ENCODE assay signal across 17 mouse cellular contexts in genomic region chr4:59245776-59246175, GRCm38 (mm10). TPM values are rescaled to one million over a fixed set of nuclear protein-coding genes. Genes with fewer than 3 reads are reported as not detected.
A peak's percentile ranks its signal among the peaks of the same experiment; 100 is the strongest.
DNase-seq lines count a peak whose midpoint lies in the region; ATAC-seq lines count a peak whose summit lies in the region.
"Had no signal": no experiment of that assay in that cellular context is flagged by ENCODE, and none has a peak within 500 bp of the region (broad histone marks: within the 10 kb centered on the region; RNA-seq: fewer than 3 reads in every experiment).

No protein-coding gene starts in this region.

- H3K9me3 ChIP-seq in heart, embryonic 12.5 days (replicated peaks) = no peaks in the 10 kb centered on the region
- H3K9me3 ChIP-seq: hindbrain, embryonic 15.5 days; limb, embryonic 15.5 days had no signal

- H3K4me2 ChIP-seq in heart, embryonic 12.5 days = no peak overlapping the region
- H3K4me2 ChIP-seq: hindbrain, embryonic 15.5 days; limb, embryonic 15.5 days had no signal

- intact Hi-C loops in heart, postnatal 10 days (cut with DNase I) = loop anchor here (2.0 kb wide), 1 partner anchor 95 kb away; no protein-coding TSS in a partner anchor

- H3K27me3 ChIP-seq in heart, embryonic 12.5 days (replicated peaks) = no peaks in the 10 kb centered on the region
- H3K27me3 ChIP-seq: hindbrain, embryonic 15.5 days; limb, embryonic 15.5 days had no signal

- 0 out of 2 replicates have a peak, but pooled peaks have one; percentile 29 for ATAC-seq in heart, embryonic 12.5 days (ENCODE audit: insufficient number of reproducible peaks, low FRiP score)
- ATAC-seq in megakaryocyte progenitor cell, adult 5-6 weeks (replicated peaks; ENCODE audit: poor library complexity) = peak; percentile 5; the same call in 1 of the 2 replicates
- ATAC-seq: forebrain, embryonic 14.5 days had no signal

- no peak overlapping the region for H3K9ac ChIP-seq in heart, embryonic 12.5 days
- H3K9ac ChIP-seq: hindbrain, embryonic 15.5 days; limb, embryonic 15.5 days had no signal

- H3K27ac ChIP-seq in heart, embryonic 12.5 days (ENCODE audit: poor library complexity, severe bottlenecking) = 0 out of 2 replicates have a peak overlapping the region, but pooled peaks have one; percentile 2
- H3K27ac ChIP-seq: hindbrain, embryonic 15.5 days; limb, embryonic 15.5 days had no signal

- no peak for DNase-seq in heart, postnatal 10 days
- peak; percentile 32 for DNase-seq in c-Kit-negative CD71-positive TER-119-positive erythroid progenitor cells, embryonic 14.5 days (ENCODE audit: low read depth, low spot score)
- peak; percentile 59 for DNase-seq in liver
- no peak for DNase-seq in cerebellum, postnatal 14 days
- DNase-seq in cerebellum, adult 9-10 months = no peak
- DNase-seq in frontal cortex, postnatal 25 days (ENCODE audit: low spot score in 2 of 2) = no peak
- DNase-seq: adrenal gland, postnatal 10 days; cerebellum, adult 9-11 months; kidney, adult 18-20 months; kidney, postnatal 14 days; lung, postnatal 10 days; right cerebral cortex, postnatal 25 days had no signal

- 76% methylated on average over 4 of the region's 4 CpGs for WGBS in heart, embryonic 12.5 days

- no peaks in the 10 kb centered on the region for H3K36me3 ChIP-seq in heart, embryonic 12.5 days
- H3K36me3 ChIP-seq: hindbrain, embryonic 15.5 days; limb, embryonic 15.5 days had no signal

- H3K4me3 ChIP-seq in heart, embryonic 12.5 days = no peak overlapping the region
- H3K4me3 ChIP-seq: hindbrain, embryonic 15.5 days; limb, embryonic 15.5 days had no signal

- H3K4me1 ChIP-seq in heart, embryonic 12.5 days (replicated peaks) = 0 out of 2 replicates have a peak, but pooled peaks cover 6% of the 10 kb centered on the region
- H3K4me1 ChIP-seq: hindbrain, embryonic 15.5 days; limb, embryonic 15.5 days had no signal

RNA-seq across cellular contexts. Expression of gene Ugcg, which starts 56.7 kb away (rescaled TPM):
- 12.3 and 12.5 TPM in 2 replicates for polyA plus RNA-seq in heart, embryonic 12.5 days (2016; fragmentation: Nextera tagmentation; extraction: Ambion mirVana)
- 10 to 100 TPM; 22.1 to 23.3 TPM for total RNA-seq in heart, postnatal 10 days (2021)
- total RNA-seq in megakaryocyte progenitor cell, adult 5-6 weeks (2015) = 65.5 and 90.4 TPM in 2 replicates
- 37.4 and 62.2 TPM in 2 replicates for total RNA-seq in megakaryocyte progenitor cell, adult 5-6 weeks (2017)

Comparison
In these comparisons a context has a peak if more than half of its experiments do, and no peak if none do; other contexts are left out.
1. DNase-seq: peak in c-Kit-negative CD71-positive TER-119-positive erythroid progenitor cells, embryonic 14.5 days (single experiment) and liver (single experiment); none in heart, postnatal 10 days (0 of 2), cerebellum, postnatal 14 days (0 of 2), cerebellum, adult 9-10 months (single experiment) and frontal cortex, postnatal 25 days (0 of 2).